Mouse (Mus musculus) mammary gland, adult 2 months (tissue): ENCODE measurements around the gene Prkca. TPM values are rescaled to one million over a fixed set of nuclear protein-coding genes. Genes with fewer than 3 reads are reported as not detected.

Source experiments
- polyA plus RNA-seq: library from polyadenylated mRNA; depleted of rRNA; stranded (reverse); fragments of >200 nt; gene quantifications from 2 replicates; pipeline ENCODE4 v1.2.3, GENCODE M21; 2012; ENCODE audit warnings: low replicate concordance; rRNA removed

Gene Prkca
- 3.8 and 5.6 TPM in 2 replicates for polyA plus RNA-seq

GRCm38 (mm10) chr11:108343789-108344462, at the start of gene Prkca:
Gene Prkca (minus strand): TSS chr11:108343928.

GRCm38 (mm10) chr11:108342781-108343768, 653 bp downstream of the Prkca start, which contains the start of gene Apoh:
Gene Apoh (plus strand): TSS chr11:108343354.

DNA sequence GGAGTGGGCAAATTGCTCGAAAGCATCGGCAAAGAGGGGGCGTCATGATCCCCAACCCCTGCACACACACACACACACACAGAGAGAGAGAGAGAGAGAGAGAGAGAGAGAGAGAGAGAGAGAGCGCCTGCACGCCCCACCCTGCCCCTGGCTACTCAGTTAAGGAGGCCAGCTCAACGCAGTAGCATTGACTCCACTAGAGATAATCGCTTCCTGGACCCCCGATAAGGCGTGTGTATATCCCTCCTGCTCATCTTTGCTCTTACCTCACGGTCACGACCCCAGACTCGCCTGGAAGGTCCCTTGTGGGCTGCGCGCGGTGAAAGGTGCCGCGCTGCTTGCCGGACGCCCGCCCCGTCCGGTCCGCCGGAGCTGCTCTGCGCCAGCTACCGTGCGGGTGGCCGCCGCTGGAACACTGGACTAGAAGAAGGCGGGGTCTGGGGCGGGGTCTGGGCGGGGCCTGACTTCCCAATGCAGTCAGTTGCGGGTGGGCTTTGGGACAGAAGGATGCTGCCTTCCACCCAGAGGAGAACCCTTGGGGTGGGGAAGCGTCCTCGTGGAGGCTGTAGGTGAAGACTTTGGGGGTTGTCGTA, 429.0 kb downstream of the Prkca start, which contains the start of gene Cacng5:
Gene Cacng5, minus strand, starts transcription at position 422 of the 593 bp plus-strand sequence.

Other genes starting within 250 kb of the Prkca start
- gene Apoh, start 574 bp downstream of the Prkca start, polyA plus RNA-seq, result 0.47 and 6.5 TPM in 2 replicates
- 0.10 and 0.46 TPM in 2 replicates for gene Cep112, start 81.3 kb upstream of the Prkca start, polyA plus RNA-seq